Mouse (Mus musculus): ENCODE results near the gene Nol3. TPM values are rescaled to one million over a fixed set of nuclear protein-coding genes. Genes with fewer than 3 reads are reported as not detected.
"Not testable (repeated sequence)": the region's sequence is repeated elsewhere in the genome, so short reads cannot be mapped to it uniquely, and the experiment has no call there.

Gene Nol3
- polyA plus RNA-seq (2012; rRNA removed), result 3.5 and 4.0 TPM in 2 replicates

DNA sequence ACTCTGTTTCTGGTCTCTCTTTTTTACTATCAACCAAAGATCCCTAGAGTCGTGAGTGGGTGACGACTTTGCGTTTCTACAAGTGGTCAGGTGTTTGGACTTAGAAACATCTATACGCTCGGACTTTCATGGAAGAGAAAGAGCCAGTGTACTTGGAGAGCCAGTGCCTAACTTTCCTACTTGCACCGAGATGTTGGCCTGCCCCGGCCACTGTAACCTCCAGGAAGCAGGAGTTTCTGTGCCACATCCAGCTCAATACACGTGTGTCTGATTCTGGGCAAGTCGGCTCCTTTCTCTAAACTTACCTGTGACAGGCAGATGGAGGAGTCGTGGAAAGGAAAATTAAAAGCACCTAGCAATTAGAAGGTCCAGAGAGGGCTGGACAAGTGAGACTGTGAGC lies at the start of gene Nol3:
TSS of gene Nol3 (plus strand) at position 301 of the 400 bp plus-strand sequence.
- WGBS, result 16% methylated on average over 10 of the region's 10 CpGs
- DNase-seq, result no peak
- Histone ChIP-seq H3K4me1 (replicated peaks; ENCODE audit: control insufficient read depth, insufficient read depth, low read length) (peaks cover 18% of the 10 kb centered on the region), H3K4me3 (ENCODE audit: control insufficient read depth, insufficient read depth, low read length) (peak within 1 kb of the TSS; percentile 41), H3K27me3 (ENCODE audit: control insufficient read depth, insufficient read depth, low read length) (peaks cover 2% of the 10 kb centered on the region; the same call in 1 of the 2 replicates), H3K27ac (ENCODE audit: control insufficient read depth, insufficient read depth, low read length) (no peak within 1 kb of the TSS), H3K36me3 (ENCODE audit: control insufficient read depth, insufficient read depth, low read length) (no peaks in the 10 kb centered on the region)
- TF ChIP-seq CTCF (IDR thresholded peaks at IDR 0.05; ENCODE audit: borderline replicate concordance, control insufficient read depth, extremely low read depth, insufficient read depth, low read length, poor library complexity) (no peak), POLR2A (IDR thresholded peaks at IDR 0.05; ENCODE audit: control insufficient read depth, extremely low read depth, insufficient read depth, low read length, poor library complexity) (no peak)

DNA sequence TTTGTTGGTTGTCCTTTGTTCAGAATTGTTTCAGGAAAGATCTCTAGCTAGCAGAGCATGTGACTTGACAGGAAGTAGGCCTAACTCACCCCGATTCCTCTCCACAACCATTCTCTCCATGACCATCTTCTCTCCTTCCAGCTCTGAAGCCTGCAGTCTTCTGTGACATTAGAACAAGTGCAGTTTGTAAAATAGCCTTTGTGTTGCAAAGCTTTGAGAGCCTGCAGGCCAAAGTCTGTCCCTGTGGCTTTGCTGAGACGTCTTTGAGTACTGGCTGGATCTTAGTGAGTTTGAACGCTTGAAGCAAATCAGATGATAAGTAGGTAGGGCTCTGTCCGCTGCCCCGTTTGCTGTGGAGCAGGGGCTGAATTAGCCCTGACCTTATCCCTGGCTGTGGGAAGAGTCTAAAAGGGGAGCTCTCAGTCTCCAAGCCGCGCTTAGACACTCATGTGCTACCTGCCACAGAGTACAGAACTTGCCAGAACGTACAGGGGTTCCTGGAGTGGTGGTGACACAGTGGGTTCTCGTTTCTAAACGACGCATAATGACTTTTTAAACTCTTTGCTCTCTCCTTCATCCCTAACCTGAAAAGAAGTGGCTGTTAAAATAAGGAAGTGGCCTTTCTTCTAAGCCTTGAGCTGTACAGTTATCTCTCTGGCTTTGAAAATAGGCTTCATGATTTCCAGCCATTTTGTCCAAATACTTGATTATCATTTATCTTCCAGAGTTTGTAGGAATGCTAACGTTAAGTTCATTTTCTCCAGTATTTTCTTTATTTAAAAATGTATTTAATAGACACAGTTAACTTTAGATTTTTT lies 44.2 kb upstream of the Nol3 start:
- no peaks in the 10 kb centered on the region for H3K27me3 ChIP-seq (ENCODE audit: control insufficient read depth, insufficient read depth, low read length)
- DNase-seq, result no peak
- 68% methylated on average over 12 of the region's 12 CpGs for WGBS
- no peak overlapping the region for H3K27ac ChIP-seq (ENCODE audit: control insufficient read depth, insufficient read depth, low read length)
- H3K36me3 ChIP-seq (ENCODE audit: control insufficient read depth, insufficient read depth, low read length), result peaks cover 12% of the 10 kb centered on the region
- TF ChIP-seq CTCF (IDR thresholded peaks at IDR 0.05; ENCODE audit: borderline replicate concordance, control insufficient read depth, extremely low read depth, insufficient read depth, low read length, poor library complexity) (no peak), POLR2A (IDR thresholded peaks at IDR 0.05; ENCODE audit: control insufficient read depth, extremely low read depth, insufficient read depth, low read length, poor library complexity) (no peak)
- H3K4me1 ChIP-seq (replicated peaks; ENCODE audit: control insufficient read depth, insufficient read depth, low read length), result peaks cover 4% of the 10 kb centered on the region
- no peak overlapping the region for H3K4me3 ChIP-seq (ENCODE audit: control insufficient read depth, insufficient read depth, low read length)

DNA sequence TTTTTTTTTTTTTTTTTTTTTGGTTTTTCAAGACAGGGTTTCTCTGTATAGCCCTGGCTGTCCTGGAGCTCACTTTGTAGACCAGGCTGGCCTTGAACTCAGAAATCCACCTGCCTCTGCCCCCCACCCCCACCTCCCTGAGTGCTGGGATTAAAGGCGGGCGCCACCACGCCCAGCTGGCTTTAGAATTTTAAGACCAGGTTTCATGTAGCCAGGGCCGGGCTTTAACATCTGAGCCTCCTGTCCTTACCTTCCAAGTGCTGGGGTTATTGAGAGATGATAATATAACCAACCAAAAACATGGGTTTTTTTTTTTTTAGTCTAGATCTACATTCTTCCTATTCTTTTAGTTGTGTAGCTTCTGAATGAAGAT lies 43.6 kb upstream of the Nol3 start:
- peaks cover 12% of the 10 kb centered on the region for H3K36me3 ChIP-seq (ENCODE audit: control insufficient read depth, insufficient read depth, low read length)
- not testable (repeated sequence) for DNase-seq; H3K27ac ChIP-seq (ENCODE audit: control insufficient read depth, insufficient read depth, low read length); H3K4me1 ChIP-seq (replicated peaks; ENCODE audit: control insufficient read depth, insufficient read depth, low read length); H3K4me3 ChIP-seq (ENCODE audit: control insufficient read depth, insufficient read depth, low read length); H3K27me3 ChIP-seq (ENCODE audit: control insufficient read depth, insufficient read depth, low read length)
- WGBS, result 97% methylated on average over 4 of the region's 4 CpGs

DNA sequence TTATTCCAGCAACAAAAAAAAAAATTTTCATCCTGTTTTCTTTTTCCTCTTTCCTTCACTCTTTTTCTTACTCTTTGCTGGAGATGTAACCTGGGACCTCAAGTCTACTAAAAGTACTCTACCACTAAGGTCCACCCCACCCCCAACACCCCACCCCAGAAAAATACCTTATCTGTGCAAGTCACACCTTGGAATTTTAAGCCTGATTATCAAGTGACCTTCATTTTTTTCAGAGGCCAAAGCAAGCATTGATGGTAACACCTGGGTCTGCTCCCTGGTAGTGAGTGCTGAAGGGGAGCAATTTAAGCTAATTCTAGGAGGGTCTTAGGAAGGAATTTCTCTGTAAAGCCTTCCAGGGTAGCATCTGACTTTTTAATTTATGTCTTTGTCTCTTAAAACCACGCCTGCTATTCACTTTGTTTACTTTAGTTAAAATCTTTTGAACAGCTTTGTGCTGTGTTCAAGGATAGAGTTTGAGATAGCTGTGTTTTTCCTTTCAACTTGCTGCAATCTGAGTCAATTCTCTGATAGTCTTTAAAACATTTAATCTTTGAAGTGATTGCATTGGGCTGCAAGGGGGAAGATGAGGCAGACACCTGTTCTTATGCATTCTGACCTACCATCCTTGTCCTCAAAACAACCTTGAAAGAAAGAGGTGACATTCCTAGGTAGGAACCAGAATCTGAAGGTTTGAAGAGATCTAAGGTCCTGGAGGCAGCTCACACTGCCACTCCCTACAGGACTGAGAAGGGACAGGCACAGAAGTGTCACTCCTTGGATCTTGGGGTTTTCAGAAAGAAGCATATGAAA lies 42.6 kb upstream of the Nol3 start:
- no peak for TF ChIP-seq POLR2A (IDR thresholded peaks at IDR 0.05; ENCODE audit: control insufficient read depth, extremely low read depth, insufficient read depth, low read length, poor library complexity)
- 87% methylated on average over 1 of the region's 1 CpGs for WGBS
- Histone ChIP-seq H3K27me3 (ENCODE audit: control insufficient read depth, insufficient read depth, low read length) (no peaks in the 10 kb centered on the region), H3K36me3 (ENCODE audit: control insufficient read depth, insufficient read depth, low read length) (peaks cover 12% of the 10 kb centered on the region), H3K27ac (ENCODE audit: control insufficient read depth, insufficient read depth, low read length) (no peak overlapping the region), H3K4me1 (replicated peaks; ENCODE audit: control insufficient read depth, insufficient read depth, low read length) (peaks cover 4% of the 10 kb centered on the region), H3K4me3 (ENCODE audit: control insufficient read depth, insufficient read depth, low read length) (no peak overlapping the region)
- no peak for DNase-seq

DNA sequence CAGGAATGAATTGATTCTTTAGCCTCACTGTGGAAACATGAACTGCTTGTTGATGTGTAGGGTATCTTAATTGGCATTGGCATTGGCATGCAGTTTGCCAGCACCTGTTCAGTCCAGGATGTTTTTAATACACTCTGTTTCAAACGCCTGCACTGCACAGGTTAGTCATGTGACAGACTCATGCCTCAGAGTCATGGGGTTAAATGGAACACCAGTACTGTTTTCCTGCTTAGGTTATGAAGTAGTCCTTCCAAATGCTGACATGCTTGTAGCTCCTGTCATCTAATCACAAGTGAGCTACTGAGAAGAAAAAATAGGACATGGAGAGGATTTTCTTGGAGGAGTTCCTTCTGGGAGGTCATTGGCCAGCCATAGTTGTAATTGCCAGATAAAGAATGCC lies 40.7 kb upstream of the Nol3 start:
- H3K27me3 ChIP-seq (ENCODE audit: control insufficient read depth, insufficient read depth, low read length), result no peaks in the 10 kb centered on the region
- TF ChIP-seq POLR2A (IDR thresholded peaks at IDR 0.05; ENCODE audit: control insufficient read depth, extremely low read depth, insufficient read depth, low read length, poor library complexity) (no peak), CTCF (IDR thresholded peaks at IDR 0.05; ENCODE audit: borderline replicate concordance, control insufficient read depth, extremely low read depth, insufficient read depth, low read length, poor library complexity) (no peak)
- peaks cover 31% of the 10 kb centered on the region for H3K36me3 ChIP-seq (ENCODE audit: control insufficient read depth, insufficient read depth, low read length)
- no peak overlapping the region for H3K4me3 ChIP-seq (ENCODE audit: control insufficient read depth, insufficient read depth, low read length)
- no peak overlapping the region for H3K27ac ChIP-seq (ENCODE audit: control insufficient read depth, insufficient read depth, low read length)
- H3K4me1 ChIP-seq (replicated peaks; ENCODE audit: control insufficient read depth, insufficient read depth, low read length), result peaks cover 4% of the 10 kb centered on the region
- 83% methylated on average over 1 of the region's 1 CpGs for WGBS
- DNase-seq, result no peak

DNA sequence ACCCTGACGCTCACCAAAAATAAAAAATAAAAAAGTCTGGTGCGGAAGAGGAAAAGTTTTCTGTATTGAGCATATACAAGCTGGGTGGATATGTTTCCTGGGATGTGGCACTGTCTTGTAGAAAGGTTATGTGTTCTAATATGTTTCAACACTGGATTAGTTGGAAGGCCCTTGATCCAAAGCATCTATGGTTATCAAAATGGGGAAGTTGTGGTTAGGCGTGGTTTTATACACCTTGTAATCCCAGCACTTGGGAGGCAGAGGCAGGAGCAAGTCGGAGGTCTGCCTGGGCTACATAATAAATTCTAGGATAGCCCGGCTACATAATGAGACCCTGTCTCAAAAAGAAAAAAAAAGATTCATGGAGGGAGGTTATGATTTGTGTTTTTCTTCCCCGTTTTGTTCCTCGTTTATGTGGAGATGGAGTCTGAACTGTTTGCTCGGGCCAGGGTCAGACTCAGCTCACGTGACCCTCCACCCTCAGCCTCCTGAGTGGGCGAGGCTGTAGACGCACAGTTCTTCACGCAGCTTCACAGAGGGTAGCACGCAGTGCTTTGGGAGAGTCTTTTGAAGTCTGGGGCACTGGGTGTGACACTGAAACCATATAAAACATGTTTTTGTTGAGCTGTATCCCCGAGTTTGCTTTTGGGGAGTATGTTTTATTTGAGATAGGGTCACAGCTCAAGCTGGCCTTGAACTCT lies 38.3 kb upstream of the Nol3 start:
- 90% methylated on average over 14 of the region's 14 CpGs for WGBS
- H3K36me3 ChIP-seq (ENCODE audit: control insufficient read depth, insufficient read depth, low read length), result peaks cover 47% of the 10 kb centered on the region
- no peaks in the 10 kb centered on the region for H3K27me3 ChIP-seq (ENCODE audit: control insufficient read depth, insufficient read depth, low read length)
- H3K27ac ChIP-seq (ENCODE audit: control insufficient read depth, insufficient read depth, low read length), result no peak overlapping the region
- no peak for DNase-seq
- no peak for TF ChIP-seq POLR2A (IDR thresholded peaks at IDR 0.05; ENCODE audit: control insufficient read depth, extremely low read depth, insufficient read depth, low read length, poor library complexity)
- no peak for TF ChIP-seq CTCF (IDR thresholded peaks at IDR 0.05; ENCODE audit: borderline replicate concordance, control insufficient read depth, extremely low read depth, insufficient read depth, low read length, poor library complexity)
- H3K4me3 ChIP-seq (ENCODE audit: control insufficient read depth, insufficient read depth, low read length), result no peak overlapping the region
- H3K4me1 ChIP-seq (replicated peaks; ENCODE audit: control insufficient read depth, insufficient read depth, low read length), result no peaks in the 10 kb centered on the region
